Comparison of ENCODE assay signal across 17 mouse cellular contexts in genomic region chr6:21217156-21217555, GRCm38 (mm10). TPM values are rescaled to one million over a fixed set of nuclear protein-coding genes. Genes with fewer than 3 reads are reported as not detected.
DNase-seq lines count a peak whose midpoint lies in the region; ATAC-seq lines count a peak whose summit lies in the region.
"Had no signal": no experiment of that assay in that cellular context is flagged by ENCODE, and none has a peak within 500 bp of the region (broad histone marks: within the 10 kb centered on the region; RNA-seq: fewer than 3 reads in every experiment).

No protein-coding gene starts in this region.

- ATAC-seq in midbrain, embryonic 16.5 days: no peak
- ATAC-seq: activated CD4-positive, CD25-positive, alpha-beta regulatory T cell, adult 4 months; intestine, embryonic 15.5 days had no signal

- no peak overlapping the region for H3K9ac ChIP-seq in midbrain, embryonic 16.5 days (ENCODE audit: low read depth, low read length)
- H3K9ac ChIP-seq: intestine, embryonic 15.5 days; kidney, embryonic 15.5 days; midbrain, embryonic 12.5 days; neural tube, embryonic 12.5 days had no signal

- H3K27me3 ChIP-seq in midbrain, embryonic 16.5 days (ENCODE audit: control insufficient read depth, insufficient read depth, low read depth, low read length): no peaks in the 10 kb centered on the region
- H3K27me3 ChIP-seq: neural tube, embryonic 12.5 days had no signal

- no peak overlapping the region for H3K27ac ChIP-seq in midbrain, embryonic 16.5 days (ENCODE audit: low read length)
- H3K27ac ChIP-seq: intestine, embryonic 15.5 days; kidney, embryonic 15.5 days; midbrain, embryonic 12.5 days; neural tube, embryonic 12.5 days had no signal

- H3K9me3 ChIP-seq in midbrain, embryonic 16.5 days (replicated peaks; ENCODE audit: control insufficient read depth, low read length, poor library complexity, severe bottlenecking): no peaks in the 10 kb centered on the region
- H3K9me3 ChIP-seq: intestine, embryonic 15.5 days; kidney, embryonic 15.5 days; midbrain, embryonic 12.5 days; neural tube, embryonic 12.5 days had no signal

- intact Hi-C loops in heart, postnatal 36 days (cut with DNase I): loop anchor here (5.0 kb wide), 1 partner anchor 315 kb away; no protein-coding TSS in a partner anchor

- peak overlapping the region; percentile 79 for H3K4me2 ChIP-seq in midbrain, embryonic 16.5 days (ENCODE audit: low read length)
- H3K4me2 ChIP-seq: intestine, embryonic 15.5 days; kidney, embryonic 15.5 days; midbrain, embryonic 12.5 days; neural tube, embryonic 12.5 days had no signal

- 89% methylated on average over 10 of the region's 10 CpGs for WGBS in midbrain, embryonic 16.5 days

- H3K36me3 ChIP-seq in midbrain, embryonic 16.5 days (ENCODE audit: control insufficient read depth, insufficient read depth, low read length): no peaks in the 10 kb centered on the region
- H3K36me3 ChIP-seq: intestine, embryonic 15.5 days; kidney, embryonic 15.5 days; midbrain, embryonic 12.5 days; neural tube, embryonic 12.5 days had no signal

- DNase-seq in cerebellum, adult 11 months: peak; percentile 28
- DNase-seq in cerebellum, postnatal 4 days (ENCODE audit: low spot score in 2 of 2): no peak
- DNase-seq in layer of hippocampus, adult 9-11 months: peak; percentile 14
- no peak for DNase-seq in layer of hippocampus, adult 9-10 months (ENCODE audit: low spot score)
- peak; percentile 7 for DNase-seq in ZHBTc4 (ENCODE audit: low read depth, low spot score)
- no peak for DNase-seq in heart, postnatal 36 days
- no peak for DNase-seq in spleen, adult 18-20 months
- DNase-seq: heart, postnatal 10 days; retina, postnatal 1 day had no signal

- H3K4me1 ChIP-seq in midbrain, embryonic 16.5 days (ENCODE audit: control insufficient read depth, insufficient read depth, low read length): peaks cover 14% of the 10 kb centered on the region

- 0 out of 2 replicates have a peak overlapping the region, but pooled peaks have one; percentile 1 for H3K4me3 ChIP-seq in midbrain, embryonic 16.5 days (ENCODE audit: low read depth, low read length)
- H3K4me3 ChIP-seq: intestine, embryonic 15.5 days; kidney, embryonic 15.5 days; midbrain, embryonic 12.5 days; neural tube, embryonic 12.5 days had no signal

RNA-seq across cellular contexts. Expression of gene Kcnd2, which starts 1.9 kb away (rescaled TPM):
- 26.4 and 29.5 TPM in 2 replicates for polyA plus RNA-seq in midbrain, embryonic 16.5 days (2015; fragmentation: Nextera tagmentation; extraction: Ambion mirVana)
- 10 to 100 TPM; 14.4 to 14.5 TPM for total RNA-seq in heart, postnatal 36 days (2021)
- polyA plus RNA-seq: activated CD4-positive, CD25-positive, alpha-beta regulatory T cell, adult 4 months; liver, embryonic 16.5 days; thymus, postnatal 0 days had no signal

Comparison
In these comparisons a context has a peak if more than half of its experiments do, and no peak if none do; other contexts are left out.
1. DNase-seq: peak in cerebellum, adult 11 months (single experiment), layer of hippocampus, adult 9-11 months (single experiment) and ZHBTc4 (single experiment); none in cerebellum, postnatal 4 days (0 of 2), layer of hippocampus, adult 9-10 months (single experiment), heart, postnatal 36 days (0 of 2) and spleen, adult 18-20 months (0 of 2).